Mouse (Mus musculus) MEL (cell line): ENCODE results near the gene Pld4. TPM values are rescaled to one million over a fixed set of nuclear protein-coding genes. Genes with fewer than 3 reads are reported as not detected.

Experiments
- DNase-seq: peaks from one replicate; pipeline ENCODE4 v3.0.0; 2011; ENCODE audit warnings: low read depth, low spot score
- H3K27ac ChIP-seq: 2 replicates; pipeline ENCODE4 v1.5.1; 2012; ENCODE audit warnings: low read depth, mild to moderate bottlenecking, control low read depth, low read length, moderate library complexity; ENCODE audit not compliant: control insufficient read depth
- H3K27me3 ChIP-seq, 2 experiments: fragments of 150-350 bp in 1 of 2; sonication (generic) in 1 of 2; 2 replicates each; pipeline ENCODE4 v1.6.1; 2012; ENCODE audit warnings: low read length in 2 of 2, mild to moderate bottlenecking in 2 of 2, improper control_type of control experiment in 1 of 2, moderate library complexity in 1 of 2; ENCODE audit not compliant: insufficient read depth in 2 of 2, control insufficient read depth in 1 of 2
- H3K36me3 ChIP-seq, 2 experiments: 2 replicates each; pipeline ENCODE4 v1.6.1; 2012 to 2014; ENCODE audit warnings: low read length in 2 of 2, improper control_type of control experiment in 1 of 2, inconsistent platforms in 1 of 2, mild to moderate bottlenecking in 1 of 2; ENCODE audit not compliant: insufficient read depth in 2 of 2, control insufficient read depth in 1 of 2
- H3K4me1 ChIP-seq, 2 experiments: fragments of 150-350 bp in 1 of 2; sonication (generic) in 1 of 2; 2 replicates each; pipeline ENCODE4 v1.6.1; 2012; ENCODE audit warnings: low read length in 2 of 2, improper control_type of control experiment in 1 of 2, mild to moderate bottlenecking in 1 of 2; ENCODE audit not compliant: insufficient read depth in 2 of 2, control insufficient read depth in 1 of 2
- H3K4me3 ChIP-seq, 2 experiments: fragments of 150-350 bp in 1 of 2; sonication (generic) in 1 of 2; 2 replicates each; pipeline ENCODE4 v1.5.1; 2012; ENCODE audit warnings: low read depth in 2 of 2, low read length in 2 of 2, mild to moderate bottlenecking in 2 of 2, moderate library complexity in 2 of 2, control low read depth in 1 of 2, improper control_type of control experiment in 1 of 2; ENCODE audit not compliant: control insufficient read depth in 1 of 2, insufficient read depth in 1 of 2
- H3K79me2 ChIP-seq: 2 replicates; pipeline ENCODE4 v1.6.1; 2012; ENCODE audit warnings: mild to moderate bottlenecking, low read length, moderate library complexity; ENCODE audit not compliant: control insufficient read depth, poor library complexity, insufficient read depth
- H3K9ac ChIP-seq: 2 replicates; pipeline ENCODE4 v1.6.1; 2012; ENCODE audit warnings: low read depth, mild to moderate bottlenecking, control low read depth, low read length, moderate library complexity; ENCODE audit not compliant: control insufficient read depth, poor library complexity, severe bottlenecking
- H3K9me3 ChIP-seq: fragments of 150-350 bp; sonication (generic); replicated peaks from 2 replicates; pipeline ENCODE4 v1.6.1; 2012; ENCODE audit warnings: mild to moderate bottlenecking, low read length, improper control_type of control experiment, moderate library complexity; ENCODE audit not compliant: insufficient read depth
- CHD2 ChIP-seq: IDR thresholded peaks from 2 replicates; pipeline ENCODE4 v1.6.1; 2011; ENCODE audit warnings: low read length, improper control_type of control experiment
- CTCF ChIP-seq, 3 experiments: IDR thresholded peaks in 2 of 3; conservative IDR thresholded peaks in 1 of 3; 2 replicates each; pipeline ENCODE4 v1.5.1; 2011 to 2012; ENCODE audit warnings: low read length in 3 of 3, low read depth in 2 of 3, mild to moderate bottlenecking in 2 of 3, improper control_type of control experiment in 1 of 3, inconsistent platforms in 1 of 3, mixed read lengths in 1 of 3, moderate library complexity in 1 of 3; ENCODE audit not compliant: control insufficient read depth in 1 of 3, insufficient read depth in 1 of 3, poor library complexity in 1 of 3, severe bottlenecking in 1 of 3
- E2F4 ChIP-seq: IDR thresholded peaks from 2 replicates; pipeline ENCODE4 v1.6.1; 2011; ENCODE audit warnings: low read depth, low read length, improper control_type of control experiment, borderline replicate concordance
- ELF1 ChIP-seq: IDR thresholded peaks from 2 replicates; pipeline ENCODE4 v1.6.1; 2014; ENCODE audit warnings: low read depth, mild to moderate bottlenecking, inconsistent platforms, low read length, improper control_type of control experiment, moderate library complexity
- EP300 ChIP-seq, 2 experiments: IDR thresholded peaks; 2 replicates each; pipeline ENCODE4 v1.6.1; 2011; ENCODE audit warnings: improper control_type of control experiment in 2 of 2, low read length in 2 of 2, low read depth in 1 of 2, mild to moderate bottlenecking in 1 of 2
- ETS1 ChIP-seq: IDR thresholded peaks from 2 replicates; pipeline ENCODE4 v1.6.1; 2012; ENCODE audit warnings: low read depth, mild to moderate bottlenecking, inconsistent platforms, low read length, improper control_type of control experiment, moderate library complexity
- GABPA ChIP-seq: IDR thresholded peaks from 2 replicates; pipeline ENCODE4 v1.6.1; 2012; ENCODE audit warnings: low read depth, mild to moderate bottlenecking, inconsistent platforms, low read length, improper control_type of control experiment, moderate library complexity
- GATA1 ChIP-seq: IDR thresholded peaks from 2 replicates; pipeline ENCODE4 v1.6.1; 2011; ENCODE audit warnings: low read depth, low read length, improper control_type of control experiment
- HCFC1 ChIP-seq: IDR thresholded peaks from 2 replicates; pipeline ENCODE4 v1.6.1; 2012; ENCODE audit warnings: low read depth, mild to moderate bottlenecking, inconsistent platforms, low read length, improper control_type of control experiment, moderate library complexity
- JUND ChIP-seq: IDR thresholded peaks from 2 replicates; pipeline ENCODE4 v1.6.1; 2011; ENCODE audit warnings: low read depth, mild to moderate bottlenecking, improper control_type of control experiment, low read length
- KAT2A ChIP-seq: conservative IDR thresholded peaks from 2 replicates; pipeline ENCODE4 v1.6.1; 2012; ENCODE audit warnings: low read depth, low read length, improper control_type of control experiment, inconsistent platforms
- MAFK ChIP-seq: IDR thresholded peaks from 2 replicates; pipeline ENCODE4 v1.6.1; 2011; ENCODE audit warnings: low read depth, mild to moderate bottlenecking, low read length, improper control_type of control experiment, borderline replicate concordance
- MEF2A ChIP-seq: IDR thresholded peaks from 2 replicates; pipeline ENCODE4 v1.6.1; 2014; ENCODE audit warnings: low read depth, mild to moderate bottlenecking, inconsistent platforms, low read length, improper control_type of control experiment; ENCODE audit not compliant: poor library complexity, insufficient replicate concordance, severe bottlenecking; ENCODE audit errors: extremely low read depth
- MYB ChIP-seq: IDR thresholded peaks from 2 replicates; pipeline ENCODE4 v1.6.1; 2011; ENCODE audit warnings: mild to moderate bottlenecking, low read depth, low read length, improper control_type of control experiment
- MYC ChIP-seq: IDR thresholded peaks from 2 replicates; pipeline ENCODE4 v1.6.1; 2011; ENCODE audit warnings: low read depth, mild to moderate bottlenecking, low read length, improper control_type of control experiment, moderate library complexity
- NELFE ChIP-seq: IDR thresholded peaks from 2 replicates; pipeline ENCODE4 v1.6.1; 2011; ENCODE audit warnings: low read depth, low read length, improper control_type of control experiment
- NRF1 ChIP-seq: IDR thresholded peaks from 2 replicates; pipeline ENCODE4 v1.6.1; 2014; ENCODE audit warnings: low read depth, mild to moderate bottlenecking, inconsistent platforms, low read length, improper control_type of control experiment, moderate library complexity; ENCODE audit not compliant: poor library complexity, insufficient read depth, severe bottlenecking
- POLR2A ChIP-seq, 2 experiments: IDR thresholded peaks; 2 replicates each; pipeline ENCODE4 v1.6.1; 2011 to 2012; ENCODE audit warnings: low read length in 2 of 2, mild to moderate bottlenecking in 2 of 2, control low read depth in 1 of 2, improper control_type of control experiment in 1 of 2, low read depth in 1 of 2, moderate library complexity in 1 of 2; ENCODE audit not compliant: control insufficient read depth in 1 of 2, insufficient read depth in 1 of 2, poor library complexity in 1 of 2
- POLR2AphosphoS2 ChIP-seq: IDR thresholded peaks from 2 replicates; pipeline ENCODE4 v1.6.1; 2011; ENCODE audit warnings: low read length, improper control_type of control experiment
- RAD21 ChIP-seq: IDR thresholded peaks from 2 replicates; pipeline ENCODE4 v1.6.1; 2011; ENCODE audit warnings: mild to moderate bottlenecking, low read depth, low read length, improper control_type of control experiment
- RCOR1 ChIP-seq: IDR thresholded peaks from 2 replicates; pipeline ENCODE4 v1.6.1; 2012; ENCODE audit warnings: low read depth, mild to moderate bottlenecking, inconsistent platforms, low read length, improper control_type of control experiment
- SIN3A ChIP-seq: IDR thresholded peaks from 2 replicates; pipeline ENCODE4 v1.6.1; 2012; ENCODE audit warnings: low read length, improper control_type of control experiment, inconsistent platforms
- SMC3 ChIP-seq: IDR thresholded peaks from 2 replicates; pipeline ENCODE4 v1.6.1; 2011; ENCODE audit warnings: low read depth, low read length, improper control_type of control experiment
- TBP ChIP-seq: IDR thresholded peaks from 2 replicates; pipeline ENCODE4 v1.8.0; 2011; ENCODE audit warnings: low read depth, low read length, improper control_type of control experiment
- UBTF ChIP-seq: IDR thresholded peaks from 2 replicates; pipeline ENCODE4 v1.6.1; 2012; ENCODE audit warnings: low read depth, mild to moderate bottlenecking, inconsistent platforms, low read length, improper control_type of control experiment, moderate library complexity, borderline replicate concordance; ENCODE audit not compliant: insufficient read depth
- USF1 ChIP-seq: IDR thresholded peaks from 2 replicates; pipeline ENCODE4 v1.6.1; 2014; ENCODE audit warnings: low read depth, mild to moderate bottlenecking, inconsistent platforms, low read length, improper control_type of control experiment, moderate library complexity
- ZKSCAN1 ChIP-seq: IDR thresholded peaks from 2 replicates; pipeline ENCODE4 v1.6.1; 2012; ENCODE audit warnings: low read depth, mild to moderate bottlenecking, inconsistent platforms, low read length, improper control_type of control experiment, moderate library complexity
- ZMIZ1 ChIP-seq: IDR thresholded peaks from 2 replicates; pipeline ENCODE4 v1.6.1; 2012; ENCODE audit warnings: low read depth, mild to moderate bottlenecking, inconsistent platforms, low read length, improper control_type of control experiment, moderate library complexity
- polyA plus RNA-seq, 2 experiments: library from polyadenylated mRNA; stranded (reverse) in 1 of 2; unstranded in 1 of 2; fragments of >175 nt in 1 of 2; fragments of >200 nt in 1 of 2; gene quantifications; 2 replicates each; pipeline versions ENCODE4 v1.2.1 to v1.2.4; 2012; ENCODE audit warnings: low replicate concordance in 2 of 2, low read depth in 1 of 2; ENCODE audit not compliant: insufficient read length in 2 of 2, insufficient read depth in 1 of 2, missing spikeins in 1 of 2
- total RNA-seq: library from RNA; depleted of rRNA; stranded (reverse); fragments of 300-350 nt; gene quantifications from 2 replicates; pipeline ENCODE4 v1.2.3, GENCODE M21; 2012

The Pld4 gene
- total and polyA plus RNA-seq, 3 experiments: 9.7 to 16.4 TPM; not detected in 1

DNA sequence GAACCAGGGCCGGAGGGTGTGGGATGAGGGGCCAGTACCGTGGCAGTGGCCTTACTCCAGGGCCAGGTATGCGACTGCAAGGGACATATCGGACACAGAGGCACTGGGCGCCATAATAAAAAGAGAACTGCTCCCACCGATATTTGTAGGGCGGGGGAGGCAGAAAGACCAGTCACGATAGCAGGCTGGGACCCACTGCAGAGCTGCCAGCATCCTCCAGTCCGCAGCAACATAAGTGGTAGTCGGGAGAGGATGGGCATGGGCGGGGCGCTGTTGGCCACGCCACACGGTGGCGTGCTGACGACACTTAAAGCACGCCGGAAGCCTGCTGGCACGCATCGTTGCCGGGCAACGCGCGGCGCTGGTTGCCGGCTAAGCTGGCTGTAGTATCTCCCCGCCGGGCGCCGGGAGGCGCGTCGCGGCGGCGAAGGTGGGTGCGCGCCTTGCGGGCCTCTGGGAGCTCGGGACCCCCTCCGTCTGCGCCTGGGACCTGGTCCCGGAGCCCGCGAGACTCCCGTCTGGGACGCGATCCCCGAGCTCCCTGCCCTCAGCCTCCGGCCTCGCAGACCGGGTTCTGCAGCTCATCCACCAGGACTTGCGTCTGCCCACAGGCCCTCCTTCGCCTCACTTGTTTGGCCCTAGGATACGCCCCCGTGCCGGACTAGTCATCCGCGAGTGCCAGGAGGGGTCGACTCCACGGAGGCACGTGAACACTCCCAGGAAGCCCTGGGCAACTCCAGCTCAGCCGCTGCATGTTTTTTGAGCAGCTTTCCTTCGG is 48.3 kb downstream of the Pld4 start, which contains the start of gene Clba1 (continued):
- TF ChIP-seq GABPA (no peak), POLR2AphosphoS2 (peak; percentile 59; the same call in 1 of the 2 replicates), ZKSCAN1 (no peak), SIN3A (peak; percentile 100), MYC (peak; percentile 85), TBP (peak; percentile 81), KAT2A (no peak; the same call in 1 of the 2 replicates), USF1 (peak; percentile 52), NELFE (peak; percentile 79), NRF1 (peak; percentile 38; the same call in 1 of the 2 replicates), GATA1 (no peak), E2F4 (peak; percentile 84; the same call in 1 of the 2 replicates), ETS1 (peak; percentile 67; the same call in 1 of the 2 replicates), RCOR1 (peak; percentile 25; the same call in 1 of the 2 replicates), CHD2 (no peak), HCFC1 (peak; percentile 89)

GRCm38 (mm10) chr12:112809641-112810040 is 49.2 kb downstream of the Pld4 start:
- Histone ChIP-seq H3K9ac (peak overlapping the region; percentile 64), H3K4me3 (peak overlapping the region; percentile 59 to 76), H3K9me3 (no peaks in the 10 kb centered on the region), H3K27ac (no peak overlapping the region), H3K79me2 (no peaks in the 10 kb centered on the region; the same call in 1 of the 2 replicates), H3K4me1 (peaks cover 0 to 11% of the 10 kb centered on the region in 2 experiments; a peak in 3 of 4 replicates), H3K27me3 (peaks cover 2 to 11% of the 10 kb centered on the region in 2 experiments; a peak in 2 of 4 replicates), H3K36me3 (peaks cover 0 to 4% of the 10 kb centered on the region in 2 experiments; a peak in 1 of 4 replicates)
- DNase-seq: no peak
- TF ChIP-seq TBP (no peak), MEF2A (no peak), KAT2A (no peak), CTCF (IDR thresholded peaks at IDR 0.05 in 2 of 3, conservative IDR thresholded peaks at IDR 0.05 in 1 of 3; ENCODE audit: control insufficient read depth in 1 of 3, insufficient read depth in 1 of 3, low read depth in 2 of 3, low read length in 3 of 3, poor library complexity in 1 of 3, severe bottlenecking in 1 of 3) (no peak), RCOR1 (no peak), MYB (no peak), GABPA (no peak), RAD21 (no peak), MAFK (no peak), UBTF (no peak), ZMIZ1 (no peak), ELF1 (no peak), POLR2A (IDR thresholded peaks at IDR 0.05; ENCODE audit: control insufficient read depth in 1 of 2, insufficient read depth in 1 of 2, low read depth in 1 of 2, low read length in 2 of 2, poor library complexity in 1 of 2) (no peak), SIN3A (no peak), ETS1 (no peak), EP300 (IDR thresholded peaks at IDR 0.05; ENCODE audit: low read depth in 1 of 2, low read length in 2 of 2) (no peak), JUND (no peak), USF1 (no peak), SMC3 (no peak)
